Mouse (Mus musculus) liver, postnatal 0 days (tissue): ENCODE data around the gene Vmn2r85. TPM values are rescaled to one million over a fixed set of nuclear protein-coding genes. Genes with fewer than 3 reads are reported as not detected.
"Not testable (repeated sequence)": the region's sequence is repeated elsewhere in the genome, so short reads cannot be mapped to it uniquely, and the experiment has no call there.

Source experiments
- ATAC-seq: fragments of 200-750 bp; cut with Nextera tagmentation; 2 replicates; pipeline ENCODE4 v1.8.0; 2017; ENCODE audit warnings: mild to moderate bottlenecking, moderate library complexity
- DNase-seq: peaks from one replicate; pipeline ENCODE4 v3.0.0-alpha.2; 2016
- H3K27ac ChIP-seq: fragments of 300-500 bp; sonication (generic); 2 replicates; pipeline ENCODE4 v1.5.1; 2014; ENCODE audit warnings: antibody characterized with exemption, moderate library complexity, mild to moderate bottlenecking, low read depth
- H3K27me3 ChIP-seq: fragments of 300-500 bp; sonication (generic); 2 replicates; pipeline ENCODE4 v1.6.1; 2014; ENCODE audit warnings: low read length, control low read depth, mixed read lengths; ENCODE audit not compliant: insufficient read depth
- H3K36me3 ChIP-seq: fragments of 300-500 bp; sonication (generic); replicated peaks from 2 replicates; pipeline ENCODE4 v1.6.1; 2014; ENCODE audit warnings: mild to moderate bottlenecking, control low read depth, low read length, moderate library complexity, mixed read lengths; ENCODE audit not compliant: insufficient read depth
- H3K4me1 ChIP-seq: fragments of 300-500 bp; sonication (generic); 2 replicates; pipeline ENCODE4 v1.6.1; 2014; ENCODE audit warnings: antibody characterized with exemption, mild to moderate bottlenecking, control low read depth; ENCODE audit not compliant: insufficient read depth
- H3K4me2 ChIP-seq: fragments of 300-500 bp; sonication (generic); 2 replicates; pipeline ENCODE4 v1.6.1; 2014; ENCODE audit warnings: low read depth, mild to moderate bottlenecking, low read length, moderate library complexity, mixed read lengths
- H3K4me3 ChIP-seq: fragments of 300-500 bp; sonication (generic); 2 replicates; pipeline ENCODE4 v1.5.1; 2014; ENCODE audit warnings: low read depth, low read length
- H3K9ac ChIP-seq: fragments of 300-500 bp; sonication (generic); replicated peaks from 2 replicates; pipeline ENCODE4 v1.6.1; 2014; ENCODE audit warnings: mild to moderate bottlenecking, moderate library complexity
- H3K9me3 ChIP-seq: fragments of 300-500 bp; sonication (generic); 2 replicates; pipeline ENCODE4 v1.6.1; 2016; ENCODE audit warnings: mild to moderate bottlenecking, control low read depth, low read length, mixed read lengths
- CTCF ChIP-seq: sonication (generic); IDR thresholded peaks from 2 replicates; pipeline ENCODE4 v1.5.1; 2016; ENCODE audit warnings: antibody characterized with exemption, low read depth
- EP300 ChIP-seq: IDR thresholded peaks from 2 replicates; pipeline ENCODE4 v1.6.1; 2016; ENCODE audit warnings: antibody characterized with exemption, low read depth, mild to moderate bottlenecking
- WGBS: fragments of 180-500 bp; shearing (Covaris S2); extraction: QIAGEN DNeasy Blood & Tissue Kit; methylation state at CpG from one replicate; pipeline ENCODE4 v1.1.7; 2014; ENCODE audit not compliant: insufficient replicate concordance; 5-methylcytosine and 5-hydroxymethylcytosine counted together
- polyA plus RNA-seq: library from polyadenylated mRNA; unstranded; fragments of >200 nt; fragmentation: Nextera tagmentation; extraction: Ambion mirVana; gene quantifications from 2 replicates; pipeline ENCODE4 v1.2.1, GENCODE M21; 2015

The Vmn2r85 gene
- not detected in 2 replicates for polyA plus RNA-seq

- H3K4me1 ChIP-seq, H3K9ac ChIP-seq, H3K9me3 ChIP-seq, H3K27me3 ChIP-seq, H3K4me3 ChIP-seq, DNase-seq, H3K4me2 ChIP-seq, H3K36me3 ChIP-seq, ATAC-seq, H3K27ac ChIP-seq: not testable (repeated sequence)
Measured at GRCm38 (mm10) chr10:130429603-130430002, at the start of gene Vmn2r85. Gene Vmn2r85 (minus strand): TSS chr10:130429703.

- Histone ChIP-seq H3K9me3 (no peaks in the 10 kb centered on the region), H3K9ac (peak overlapping the region; percentile 22; the same call in 1 of the 2 replicates)
Measured at GRCm38 (mm10) chr10:130470311-130470760, 40.8 kb upstream of the Vmn2r85 start.

GRCm38 (mm10) chr10:130455950-130456349, 26.4 kb upstream of the Vmn2r85 start, which contains the start of gene Vmn2r86:
Gene Vmn2r86 (minus strand): TSS chr10:130456050.
- not testable (repeated sequence) for H3K36me3 ChIP-seq, H3K4me2 ChIP-seq, H3K4me1 ChIP-seq, ATAC-seq, H3K4me3 ChIP-seq, H3K27ac ChIP-seq, H3K27me3 ChIP-seq, DNase-seq, H3K9ac ChIP-seq, H3K9me3 ChIP-seq
- WGBS, result 69% methylated on average over 1 of the region's 1 CpGs

More at GRCm38 (mm10) chr10:130470311-130470760, 40.8 kb upstream of the Vmn2r85 start:
- peak overlapping the region; percentile 77 for H3K4me2 ChIP-seq
- H3K4me3 ChIP-seq, result peak overlapping the region; percentile 47
- no peak overlapping the region for H3K27ac ChIP-seq
- no peaks in the 10 kb centered on the region for H3K27me3 ChIP-seq
- WGBS, result 2% methylated on average over 36 of the region's 36 CpGs
- no peaks in the 10 kb centered on the region for H3K36me3 ChIP-seq
- no peak for TF ChIP-seq EP300
- TF ChIP-seq CTCF, result no peak
- ATAC-seq (peak; percentile 49; the same call in 1 of the 2 replicates), DNase-seq (peak; percentile 24)
- no peaks in the 10 kb centered on the region for H3K4me1 ChIP-seq

GRCm38 (mm10) chr10:130444776-130445175, 15.3 kb upstream of the Vmn2r85 start:
- no peak for ATAC-seq
- TF ChIP-seq CTCF, result no peak
- TF ChIP-seq EP300, result no peak
- H3K4me3 ChIP-seq, result no peak overlapping the region

GRCm38 (mm10) chr10:130434185-130434898, 4.8 kb upstream of the Vmn2r85 start:
- not testable (repeated sequence) for H3K4me2 ChIP-seq, DNase-seq, H3K4me1 ChIP-seq, H3K36me3 ChIP-seq, H3K27ac ChIP-seq, ATAC-seq, H3K27me3 ChIP-seq, H3K9me3 ChIP-seq, H3K4me3 ChIP-seq, H3K9ac ChIP-seq
- WGBS, result 77% methylated on average over 11 of the region's 11 CpGs

More at GRCm38 (mm10) chr10:130444776-130445175, 15.3 kb upstream of the Vmn2r85 start:
- Histone ChIP-seq H3K27ac (no peak overlapping the region), H3K9me3 (no peaks in the 10 kb centered on the region), H3K36me3 (no peaks in the 10 kb centered on the region), H3K27me3 (no peaks in the 10 kb centered on the region), H3K4me2 (no peak overlapping the region), H3K4me1 (no peaks in the 10 kb centered on the region), H3K9ac (no peak overlapping the region)
- DNase-seq, result no peak
- 86% methylated on average over 21 of the region's 21 CpGs for WGBS

GRCm38 (mm10) chr10:130422368-130422767, 7.1 kb downstream of the Vmn2r85 start:
- not testable (repeated sequence) for ATAC-seq, DNase-seq, H3K4me2 ChIP-seq, H3K4me3 ChIP-seq, H3K27me3 ChIP-seq, H3K4me1 ChIP-seq, H3K36me3 ChIP-seq, H3K27ac ChIP-seq, H3K9me3 ChIP-seq, H3K9ac ChIP-seq
- 54% methylated on average over 2 of the region's 2 CpGs for WGBS

GRCm38 (mm10) chr10:130420401-130420800, 9.1 kb downstream of the Vmn2r85 start:
- no peak overlapping the region for H3K4me2 ChIP-seq
- DNase-seq (no peak), ATAC-seq (no peak)
- no peak overlapping the region for H3K27ac ChIP-seq
- H3K9ac ChIP-seq, result no peak overlapping the region
- TF ChIP-seq EP300 (no peak), CTCF (no peak)
- no peaks in the 10 kb centered on the region for H3K4me1 ChIP-seq
- 67% methylated on average over 3 of the region's 3 CpGs for WGBS
- H3K36me3 ChIP-seq, result no peaks in the 10 kb centered on the region
- H3K9me3 ChIP-seq, result no peaks in the 10 kb centered on the region
- no peak overlapping the region for H3K4me3 ChIP-seq
- no peaks in the 10 kb centered on the region for H3K27me3 ChIP-seq

GRCm38 (mm10) chr10:130419954-130420353, 9.5 kb downstream of the Vmn2r85 start:
- 64% methylated on average over 2 of the region's 2 CpGs for WGBS

GRCm38 (mm10) chr10:130416352-130416751, 13.2 kb downstream of the Vmn2r85 start:
- not testable (repeated sequence) for H3K4me1 ChIP-seq, ATAC-seq, H3K36me3 ChIP-seq, H3K27me3 ChIP-seq, H3K27ac ChIP-seq, H3K9me3 ChIP-seq, H3K4me3 ChIP-seq, DNase-seq, H3K9ac ChIP-seq, H3K4me2 ChIP-seq

More at GRCm38 (mm10) chr10:130419954-130420353, 9.5 kb downstream of the Vmn2r85 start:
- H3K4me3 ChIP-seq, H3K9ac ChIP-seq, H3K4me2 ChIP-seq, H3K36me3 ChIP-seq, H3K27me3 ChIP-seq, DNase-seq, H3K27ac ChIP-seq, ATAC-seq, H3K9me3 ChIP-seq, H3K4me1 ChIP-seq: not testable (repeated sequence)
